Mouse (Mus musculus) brain, adult 2 months (tissue): ENCODE measurements around the gene Abcc8.

ENCODE experiments used
- DNase-seq: peaks from one replicate; pipeline ENCODE4 v3.0.0; 2011; ENCODE audit warnings: low read depth, low spot score

The Abcc8 gene

GRCm38 (mm10) chr7:46154498-46155488, 25.0 kb downstream of the Abcc8 start:
- peak; percentile 64 for DNase-seq

- DNase-seq: no peak
These were observed 26.9 kb downstream of the Abcc8 start for GRCm38 (mm10) chr7:46152819-46153351.

- DNase-seq: no peak
These were observed 32.4 kb downstream of the Abcc8 start for GRCm38 (mm10) chr7:46147417-46147816.

- DNase-seq: no peak
These were observed 33.0 kb downstream of the Abcc8 start for GRCm38 (mm10) chr7:46146675-46147308.

GRCm38 (mm10) chr7:46144061-46144460, 35.8 kb downstream of the Abcc8 start:
- peak; percentile 64 for DNase-seq

GRCm38 (mm10) chr7:46138329-46138930, 41.4 kb downstream of the Abcc8 start:
- peak; percentile 79 for DNase-seq

GRCm38 (mm10) chr7:46133858-46134257, 46.0 kb downstream of the Abcc8 start:
- DNase-seq: no peak

- peak; percentile 54 for DNase-seq
These were observed 47.6 kb downstream of the Abcc8 start for GRCm38 (mm10) chr7:46132229-46132628.

GRCm38 (mm10) chr7:46131806-46132205, 48.0 kb downstream of the Abcc8 start:
- DNase-seq: peak; percentile 91

- peak; percentile 93 for DNase-seq
These were observed 48.6 kb downstream of the Abcc8 start for GRCm38 (mm10) chr7:46131266-46131665.

- no peak for DNase-seq
These were observed 49.1 kb downstream of the Abcc8 start for GRCm38 (mm10) chr7:46130723-46131122.

- peak; percentile 45 for DNase-seq
These were observed 50.2 kb downstream of the Abcc8 start for GRCm38 (mm10) chr7:46129463-46130179.

GRCm38 (mm10) chr7:46128196-46128595, 51.6 kb downstream of the Abcc8 start:
- DNase-seq: peak; percentile 53

GRCm38 (mm10) chr7:46125340-46125739, 54.5 kb downstream of the Abcc8 start:
- no peak for DNase-seq

- DNase-seq: no peak
These were observed 55.4 kb downstream of the Abcc8 start for GRCm38 (mm10) chr7:46124460-46124859.

- no peak for DNase-seq
These were observed 56.9 kb downstream of the Abcc8 start for GRCm38 (mm10) chr7:46122964-46123363.

GRCm38 (mm10) chr7:46117035-46117434, 62.8 kb downstream of the Abcc8 start:
- no peak for DNase-seq

GRCm38 (mm10) chr7:46116118-46116581, 63.7 kb downstream of the Abcc8 start:
- DNase-seq: no peak

- DNase-seq: peak; percentile 86
These were observed 66.4 kb downstream of the Abcc8 start for GRCm38 (mm10) chr7:46113435-46113834.

- no peak for DNase-seq
These were observed 67.9 kb downstream of the Abcc8 start for GRCm38 (mm10) chr7:46111938-46112337.

- no peak for DNase-seq
These were observed 68.5 kb downstream of the Abcc8 start for GRCm38 (mm10) chr7:46111212-46111817.
